Comparison of ENCODE assay signal across 23 mouse cellular contexts in the genomic region with DNA sequence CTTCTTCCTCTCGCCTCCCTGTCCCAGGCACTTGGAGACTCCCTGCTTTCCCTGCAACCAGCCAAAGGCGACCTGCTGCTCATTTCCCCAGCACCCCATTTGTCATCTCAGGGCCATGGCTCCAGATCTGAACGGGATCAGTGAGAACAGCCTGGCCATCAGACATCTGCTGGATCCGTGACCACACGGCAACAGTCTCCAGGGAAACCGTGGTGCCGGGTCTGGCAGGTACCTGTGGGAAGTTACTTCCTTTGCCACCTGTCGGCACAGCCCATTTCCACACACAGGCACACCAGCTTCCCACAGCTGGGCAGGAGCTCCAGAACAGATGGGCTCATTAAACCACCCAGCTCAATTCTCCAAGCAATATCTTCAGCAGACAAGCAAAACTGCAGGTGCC. TPM values are rescaled to one million over a fixed set of nuclear protein-coding genes. Genes with fewer than 3 reads are reported as not detected.
A peak's percentile ranks its signal among the peaks of the same experiment; 100 is the strongest.
DNase-seq lines count a peak whose midpoint lies in the region; ATAC-seq and TF ChIP-seq lines count a peak whose summit lies in the region.
"Had no signal": no experiment of that assay in that cellular context is flagged by ENCODE, and none has a peak within 500 bp of the region (broad histone marks: within the 10 kb centered on the region; RNA-seq: fewer than 3 reads in every experiment).

No protein-coding gene starts in this region.

- no peaks in the 10 kb centered on the region for H3K4me1 ChIP-seq in embryonic facial prominence, embryonic 14.5 days (ENCODE audit: control insufficient read depth, insufficient read depth, low read length)
- H3K4me1 ChIP-seq in embryonic facial prominence, embryonic 10.5 days, result 0 out of 2 replicates have a peak, but pooled peaks cover 6% of the 10 kb centered on the region
- H3K4me1 ChIP-seq in stomach, embryonic 15.5 days, result no peaks in the 10 kb centered on the region
- no peaks in the 10 kb centered on the region for H3K4me1 ChIP-seq in stomach, postnatal 0 days (replicated peaks; ENCODE audit: control insufficient read depth, insufficient read depth)
- peaks cover 6% of the 10 kb centered on the region; the same call in 1 of the 2 replicates for H3K4me1 ChIP-seq in kidney, embryonic 15.5 days
- H3K4me1 ChIP-seq: liver, embryonic 15.5 days; lung, embryonic 15.5 days; megakaryocyte, embryonic 14.5 days; midbrain, embryonic 15.5 days; neural tube, embryonic 12.5 days had no signal

- 78% methylated on average over 8 of the region's 8 CpGs for WGBS in embryonic facial prominence, embryonic 14.5 days
- WGBS in embryonic facial prominence, embryonic 10.5 days, result 87% methylated on average over 8 of the region's 8 CpGs
- 78% methylated on average over 8 of the region's 8 CpGs for WGBS in stomach, embryonic 15.5 days
- 77% methylated on average over 8 of the region's 8 CpGs for WGBS in stomach, postnatal 0 days
- 71% methylated on average over 8 of the region's 8 CpGs for WGBS in kidney, embryonic 15.5 days

- H3K4me2 ChIP-seq in embryonic facial prominence, embryonic 14.5 days (ENCODE audit: low read depth, low read length), result no peak overlapping the region
- no peak overlapping the region for H3K4me2 ChIP-seq in stomach, embryonic 15.5 days
- H3K4me2 ChIP-seq in stomach, postnatal 0 days (replicated peaks; ENCODE audit: low read depth), result no peak overlapping the region
- no peak overlapping the region for H3K4me2 ChIP-seq in kidney, embryonic 15.5 days
- H3K4me2 ChIP-seq: heart, embryonic 15.5 days; hindbrain, embryonic 14.5 days; liver, embryonic 15.5 days; lung, embryonic 15.5 days; midbrain, embryonic 15.5 days; neural tube, embryonic 12.5 days had no signal

- H3K4me3 ChIP-seq in embryonic facial prominence, embryonic 14.5 days (ENCODE audit: low read depth, low read length), result no peak overlapping the region
- H3K4me3 ChIP-seq in embryonic facial prominence, embryonic 10.5 days, result no peak overlapping the region
- H3K4me3 ChIP-seq in stomach, embryonic 15.5 days (replicated peaks), result no peak overlapping the region
- no peak overlapping the region for H3K4me3 ChIP-seq in stomach, postnatal 0 days (ENCODE audit: low read depth, low read length)
- H3K4me3 ChIP-seq in kidney, embryonic 15.5 days (replicated peaks), result no peak overlapping the region
- H3K4me3 ChIP-seq: heart, embryonic 15.5 days; liver, embryonic 15.5 days; lung, embryonic 15.5 days; megakaryocyte, embryonic 14.5 days; midbrain, embryonic 15.5 days; neural tube, embryonic 12.5 days had no signal

- no peak for TF ChIP-seq EP300 in stomach, postnatal 0 days (optimal IDR thresholded peaks at IDR 0.05)

- H3K36me3 ChIP-seq in embryonic facial prominence, embryonic 14.5 days (ENCODE audit: control insufficient read depth, insufficient read depth, low read length), result peaks cover 38% of the 10 kb centered on the region
- H3K36me3 ChIP-seq in embryonic facial prominence, embryonic 10.5 days (replicated peaks), result peaks cover 67% of the 10 kb centered on the region
- peaks cover 7% of the 10 kb centered on the region; the same call in 1 of the 2 replicates for H3K36me3 ChIP-seq in stomach, embryonic 15.5 days
- peaks cover 5% of the 10 kb centered on the region for H3K36me3 ChIP-seq in stomach, postnatal 0 days (ENCODE audit: control insufficient read depth, insufficient read depth, low read length)
- peaks cover 40% of the 10 kb centered on the region for H3K36me3 ChIP-seq in kidney, embryonic 15.5 days
- H3K36me3 ChIP-seq: midbrain, embryonic 15.5 days had no signal

- no peak for TF ChIP-seq CTCF in stomach, postnatal 0 days (IDR thresholded peaks at IDR 0.05; ENCODE audit: low read depth)

- H3K27me3 ChIP-seq in embryonic facial prominence, embryonic 14.5 days (replicated peaks; ENCODE audit: control insufficient read depth, insufficient read depth, low read length), result no peaks in the 10 kb centered on the region
- no peaks in the 10 kb centered on the region for H3K27me3 ChIP-seq in embryonic facial prominence, embryonic 10.5 days (replicated peaks; ENCODE audit: low read depth, poor library complexity, severe bottlenecking)
- H3K27me3 ChIP-seq in stomach, embryonic 15.5 days (replicated peaks), result no peaks in the 10 kb centered on the region
- no peaks in the 10 kb centered on the region for H3K27me3 ChIP-seq in stomach, postnatal 0 days (ENCODE audit: control insufficient read depth, insufficient read depth, low read length)
- no peaks in the 10 kb centered on the region for H3K27me3 ChIP-seq in kidney, embryonic 15.5 days
- H3K27me3 ChIP-seq: heart, embryonic 15.5 days; liver, embryonic 15.5 days; lung, embryonic 15.5 days; megakaryocyte, embryonic 14.5 days; midbrain, embryonic 15.5 days; neural tube, embryonic 12.5 days had no signal

- DNase-seq in embryonic facial prominence, embryonic 14.5 days (ENCODE audit: low spot score), result no peak
- DNase-seq in embryonic facial prominence, embryonic 10.5 days (ENCODE audit: low spot score), result no peak
- DNase-seq in layer of hippocampus, adult 8-10 months (ENCODE audit: low spot score in 2 of 2), result peak; percentile 21 to 29
- no peak for DNase-seq in layer of hippocampus, postnatal 25 days (ENCODE audit: extremely low spot score in 1 of 2, low spot score in 1 of 2)
- DNase-seq in stomach, postnatal 0 days (ENCODE audit: low spot score), result no peak
- DNase-seq: adrenal gland, adult 8-10 months; forebrain, postnatal 0 days; heart, postnatal 36 days; lung, postnatal 36 days; right cerebral cortex, postnatal 14 days; thymus, adult 2 months; thymus, postnatal 4 days had no signal

- H3K27ac ChIP-seq in embryonic facial prominence, embryonic 14.5 days (replicated peaks; ENCODE audit: low read depth, low read length), result no peak overlapping the region
- no peak overlapping the region for H3K27ac ChIP-seq in embryonic facial prominence, embryonic 10.5 days (replicated peaks)
- no peak overlapping the region for H3K27ac ChIP-seq in stomach, embryonic 15.5 days
- H3K27ac ChIP-seq in stomach, postnatal 0 days (replicated peaks), result no peak overlapping the region
- no peak overlapping the region for H3K27ac ChIP-seq in kidney, embryonic 15.5 days
- H3K27ac ChIP-seq: heart, embryonic 15.5 days; hindbrain, embryonic 14.5 days; kidney, postnatal 0 days; liver, embryonic 15.5 days; lung, embryonic 15.5 days; midbrain, embryonic 15.5 days; neural tube, embryonic 12.5 days had no signal

- ATAC-seq in embryonic facial prominence, embryonic 14.5 days (ENCODE audit: low read depth), result peak; percentile 56; the same call in 1 of the 2 replicates
- peak; percentile 53; the same call in 1 of the 2 replicates for ATAC-seq in stomach, embryonic 15.5 days (ENCODE audit: insufficient read depth, low FRiP score, low read depth)
- ATAC-seq in stomach, postnatal 0 days (ENCODE audit: low FRiP score, low TSS enrichment), result no peak
- ATAC-seq in kidney, embryonic 15.5 days (replicated peaks; ENCODE audit: low FRiP score), result no peak
- ATAC-seq: forebrain, postnatal 0 days; midbrain, embryonic 15.5 days had no signal

- H3K9ac ChIP-seq in embryonic facial prominence, embryonic 14.5 days (ENCODE audit: low read depth, low read length), result no peak overlapping the region
- no peak overlapping the region for H3K9ac ChIP-seq in stomach, embryonic 15.5 days
- no peak overlapping the region for H3K9ac ChIP-seq in stomach, postnatal 0 days (ENCODE audit: low read length)
- no peak overlapping the region for H3K9ac ChIP-seq in kidney, embryonic 15.5 days
- H3K9ac ChIP-seq: forebrain, postnatal 0 days; heart, embryonic 15.5 days; hindbrain, embryonic 14.5 days; liver, embryonic 15.5 days; lung, embryonic 15.5 days; midbrain, embryonic 15.5 days; neural tube, embryonic 12.5 days had no signal

- no peaks in the 10 kb centered on the region for H3K9me3 ChIP-seq in embryonic facial prominence, embryonic 14.5 days (ENCODE audit: control insufficient read depth, low read length)
- H3K9me3 ChIP-seq in embryonic facial prominence, embryonic 10.5 days, result no peaks in the 10 kb centered on the region
- H3K9me3 ChIP-seq in stomach, embryonic 15.5 days, result no peaks in the 10 kb centered on the region
- no peaks in the 10 kb centered on the region for H3K9me3 ChIP-seq in stomach, postnatal 0 days (ENCODE audit: control insufficient read depth, low read length)
- no peaks in the 10 kb centered on the region for H3K9me3 ChIP-seq in kidney, embryonic 15.5 days (replicated peaks)
- H3K9me3 ChIP-seq: heart, embryonic 15.5 days; liver, embryonic 15.5 days; lung, embryonic 15.5 days; megakaryocyte, embryonic 14.5 days; midbrain, embryonic 15.5 days; neural tube, embryonic 12.5 days had no signal

RNA-seq across cellular contexts. Expression of a gene that starts 33.2 kb away (rescaled TPM):
- polyA plus RNA-seq in embryonic facial prominence, embryonic 14.5 days (2014; fragmentation: Nextera tagmentation; extraction: Ambion mirVana), result 26.1 and 27.7 TPM in 2 replicates
- 23.3 and 23.5 TPM in 2 replicates for polyA plus RNA-seq in embryonic facial prominence, embryonic 10.5 days (2016; fragmentation: Nextera tagmentation; extraction: Ambion mirVana)
- 1 to 10 TPM; 2.9 to 4.9 (median 4.3) TPM for total RNA-seq in layer of hippocampus, adult 8-10 months (2022)
- total RNA-seq in layer of hippocampus, postnatal 25 days (2021), result 1 to 10 TPM; 3.4 to 3.7 TPM
- polyA plus RNA-seq in stomach, embryonic 15.5 days (2015; fragmentation: Nextera tagmentation; extraction: Ambion mirVana), result 53.8 and 64.4 TPM in 2 replicates
- polyA plus RNA-seq in stomach, postnatal 0 days (2015; fragmentation: Nextera tagmentation; extraction: Ambion mirVana), result 32.9 and 35.2 TPM in 2 replicates
- 49.4 and 52.8 TPM in 2 replicates for polyA plus RNA-seq in kidney, embryonic 15.5 days (2015; fragmentation: Nextera tagmentation; extraction: Ambion mirVana)
- total RNA-seq: MEL had no signal

Comparison
In these comparisons a context has a peak if more than half of its experiments do, and no peak if none do; other contexts are left out.
1. ATAC-seq: peak in embryonic facial prominence, embryonic 14.5 days (single experiment) and stomach, embryonic 15.5 days (single experiment); none in stomach, postnatal 0 days (single experiment) and kidney, embryonic 15.5 days (single experiment).
2. DNase-seq: peak in layer of hippocampus, adult 8-10 months (2 of 2); none in embryonic facial prominence, embryonic 14.5 days (single experiment), embryonic facial prominence, embryonic 10.5 days (single experiment), layer of hippocampus, postnatal 25 days (0 of 2) and stomach, postnatal 0 days (single experiment).